Mouse (Mus musculus): ENCODE data around the gene Ms4a3. TPM values are rescaled to one million over a fixed set of nuclear protein-coding genes. Genes with fewer than 3 reads are reported as not detected.

Gene Ms4a3
- not detected in 2 replicates for polyA plus RNA-seq (2011; ENCODE audit: insufficient read length, low read depth, missing spikeins)

DNA sequence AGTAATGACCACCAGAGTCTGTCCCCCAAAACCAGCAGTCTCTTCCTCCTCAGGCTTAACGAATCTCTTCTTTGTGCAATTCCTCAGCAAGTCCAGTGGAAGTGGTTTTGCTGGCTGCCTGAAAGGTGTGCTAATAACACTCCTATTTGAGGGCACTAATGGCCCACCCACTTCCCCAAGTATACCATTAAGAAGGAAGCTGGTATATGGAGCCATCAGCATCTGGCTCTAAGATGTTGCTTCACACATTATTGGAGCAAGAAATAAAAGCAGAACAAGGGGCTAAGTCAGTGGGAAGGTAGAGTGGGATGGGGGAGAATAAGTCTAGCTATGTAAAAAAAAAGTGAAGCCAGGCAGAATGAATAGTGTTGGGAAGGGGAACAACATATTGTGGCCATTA lies at the start of gene Ms4a3:
TSS of gene Ms4a3 (minus strand) at position 120 of the 400 bp plus-strand sequence.
- Histone ChIP-seq H3K4me3 (ENCODE audit: insufficient read depth, low read length) (no peak within 1 kb of the TSS), H3K4me1 (ENCODE audit: control insufficient read depth, insufficient read depth, low read length) (no peaks in the 10 kb centered on the region), H3K27ac (ENCODE audit: insufficient read depth, low read length) (no peak within 1 kb of the TSS)
- TF ChIP-seq POLR2A (IDR thresholded peaks at IDR 0.05; ENCODE audit: low read depth, low read length) (no peak), CTCF (IDR thresholded peaks at IDR 0.05; ENCODE audit: borderline replicate concordance, insufficient read depth, low read length) (no peak)

DNA sequence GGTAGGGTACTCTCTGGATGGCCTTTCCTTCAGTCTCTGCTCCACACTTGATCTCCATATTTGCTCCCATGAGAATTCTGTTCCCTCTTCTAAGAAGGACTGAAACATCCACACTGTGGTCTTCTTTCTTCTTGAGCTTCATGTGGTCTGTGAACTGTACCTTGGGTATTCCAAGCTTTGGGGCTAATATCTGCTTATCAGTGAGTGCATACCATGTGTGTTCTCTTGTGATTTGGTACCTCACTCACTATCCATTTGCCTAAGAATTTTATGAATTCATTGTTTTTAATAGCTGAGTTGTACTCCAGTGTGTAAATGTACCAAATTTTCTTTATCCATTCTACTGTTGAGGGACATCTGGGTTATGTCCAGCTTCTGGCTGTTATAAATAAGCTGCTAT lies 20.9 kb upstream of the Ms4a3 start:
- TF ChIP-seq POLR2A (IDR thresholded peaks at IDR 0.05; ENCODE audit: low read depth, low read length) = no peak
- no peak for TF ChIP-seq CTCF (IDR thresholded peaks at IDR 0.05; ENCODE audit: borderline replicate concordance, insufficient read depth, low read length)
- H3K4me1 ChIP-seq (ENCODE audit: control insufficient read depth, insufficient read depth, low read length) = no peaks in the 10 kb centered on the region
- H3K27ac ChIP-seq (ENCODE audit: insufficient read depth, low read length) = no peak overlapping the region
- H3K4me3 ChIP-seq (ENCODE audit: insufficient read depth, low read length) = no peak overlapping the region

DNA sequence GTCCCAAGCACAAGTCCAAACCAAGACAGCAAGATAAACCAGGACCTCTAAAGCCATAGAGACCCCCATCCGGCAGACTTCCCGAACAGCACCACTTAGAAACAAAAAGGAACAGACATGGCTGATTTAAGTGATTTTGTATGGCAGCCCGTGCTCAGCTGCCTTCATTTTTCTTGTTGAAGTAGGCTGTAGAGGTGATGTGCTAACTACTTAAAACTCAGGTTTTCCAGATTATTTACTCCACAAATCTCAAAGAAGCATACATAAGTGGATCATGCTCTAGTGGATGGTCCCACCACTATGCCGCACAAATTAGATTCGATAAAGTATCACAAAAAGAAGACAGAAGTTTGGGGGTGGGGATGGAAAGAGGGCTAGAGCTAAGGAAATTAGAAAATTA lies 19.8 kb upstream of the Ms4a3 start, which contains the start of gene Oosp2:
TSS of gene Oosp2 (minus strand) at position 101 of the 400 bp plus-strand sequence.
- TF ChIP-seq POLR2A (IDR thresholded peaks at IDR 0.05; ENCODE audit: low read depth, low read length) (no peak), CTCF (IDR thresholded peaks at IDR 0.05; ENCODE audit: borderline replicate concordance, insufficient read depth, low read length) (no peak)
- H3K27ac ChIP-seq (ENCODE audit: insufficient read depth, low read length) = no peak within 1 kb of the TSS
- no peaks in the 10 kb centered on the region for H3K4me1 ChIP-seq (ENCODE audit: control insufficient read depth, insufficient read depth, low read length)
- H3K4me3 ChIP-seq (ENCODE audit: insufficient read depth, low read length) = no peak within 1 kb of the TSS

DNA sequence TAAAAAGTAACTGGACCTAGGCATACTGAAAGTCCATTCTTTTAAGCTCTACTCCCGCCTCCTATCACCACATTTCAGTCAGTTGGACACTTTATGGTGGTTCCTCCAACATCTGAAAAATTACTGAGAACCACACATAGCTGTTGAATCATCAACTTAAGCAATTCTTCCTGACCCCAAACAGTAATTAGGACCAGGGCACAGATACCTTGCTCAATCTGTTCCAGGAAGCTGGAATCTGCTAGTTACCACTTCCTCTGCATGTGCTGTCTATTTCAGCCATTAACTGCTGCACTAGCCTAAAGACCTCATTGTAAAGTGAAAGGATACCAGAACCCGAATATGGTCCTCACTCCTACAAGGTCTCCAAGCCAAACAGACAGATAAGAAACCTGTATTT lies 18.5 kb upstream of the Ms4a3 start:
- Histone ChIP-seq H3K4me3 (ENCODE audit: insufficient read depth, low read length) (no peak overlapping the region), H3K4me1 (ENCODE audit: control insufficient read depth, insufficient read depth, low read length) (no peaks in the 10 kb centered on the region), H3K27ac (ENCODE audit: insufficient read depth, low read length) (no peak overlapping the region)
- no peak for TF ChIP-seq CTCF (IDR thresholded peaks at IDR 0.05; ENCODE audit: borderline replicate concordance, insufficient read depth, low read length)
- TF ChIP-seq POLR2A (IDR thresholded peaks at IDR 0.05; ENCODE audit: low read depth, low read length) = no peak

DNA sequence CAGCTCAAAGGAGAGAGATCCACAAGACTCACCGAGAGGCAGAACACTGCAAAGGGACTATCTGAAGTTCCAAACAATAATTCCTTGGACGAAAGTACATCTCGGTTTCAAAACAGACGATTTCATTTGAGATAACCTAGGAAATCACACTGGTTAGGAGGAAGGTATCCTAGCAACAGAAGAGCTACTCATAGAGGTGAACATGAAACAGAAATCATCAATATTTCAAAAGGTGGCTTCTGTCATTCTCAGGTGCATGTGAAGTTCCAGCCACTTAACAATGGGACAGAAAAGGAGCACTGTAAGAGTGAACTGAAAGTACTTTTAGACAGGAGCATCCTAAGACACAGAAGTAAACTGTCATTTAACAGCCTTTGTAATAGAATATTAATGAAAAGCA lies 8.9 kb upstream of the Ms4a3 start:
- Histone ChIP-seq H3K4me3 (ENCODE audit: insufficient read depth, low read length) (no peak overlapping the region), H3K4me1 (ENCODE audit: control insufficient read depth, insufficient read depth, low read length) (no peaks in the 10 kb centered on the region), H3K27ac (ENCODE audit: insufficient read depth, low read length) (no peak overlapping the region)
- no peak for TF ChIP-seq POLR2A (IDR thresholded peaks at IDR 0.05; ENCODE audit: low read depth, low read length)
- no peak for TF ChIP-seq CTCF (IDR thresholded peaks at IDR 0.05; ENCODE audit: borderline replicate concordance, insufficient read depth, low read length)

DNA sequence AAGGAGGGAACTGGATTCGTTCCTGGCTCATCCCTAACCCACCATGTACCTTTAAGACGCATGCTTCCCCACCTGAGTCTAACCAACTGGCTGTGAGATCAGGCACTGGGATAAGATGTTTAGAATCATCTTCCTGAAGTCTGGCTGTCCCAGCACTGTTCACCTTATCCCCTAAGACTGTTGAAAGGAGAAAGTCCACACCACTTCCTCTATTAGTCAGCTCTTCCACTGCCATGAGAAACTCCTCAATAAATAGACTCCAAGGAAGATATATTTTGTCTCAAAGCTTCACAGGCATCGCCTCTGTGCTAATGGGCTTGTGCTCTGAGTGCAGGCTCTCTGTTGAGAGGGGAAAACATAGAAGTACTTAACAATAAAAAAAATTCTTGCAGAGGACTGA lies 5.5 kb upstream of the Ms4a3 start:
- Histone ChIP-seq H3K4me1 (ENCODE audit: control insufficient read depth, insufficient read depth, low read length) (no peaks in the 10 kb centered on the region), H3K27ac (ENCODE audit: insufficient read depth, low read length) (no peak overlapping the region), H3K4me3 (ENCODE audit: insufficient read depth, low read length) (no peak overlapping the region)
- TF ChIP-seq POLR2A (IDR thresholded peaks at IDR 0.05; ENCODE audit: low read depth, low read length) = no peak
- no peak for TF ChIP-seq CTCF (IDR thresholded peaks at IDR 0.05; ENCODE audit: borderline replicate concordance, insufficient read depth, low read length)

DNA sequence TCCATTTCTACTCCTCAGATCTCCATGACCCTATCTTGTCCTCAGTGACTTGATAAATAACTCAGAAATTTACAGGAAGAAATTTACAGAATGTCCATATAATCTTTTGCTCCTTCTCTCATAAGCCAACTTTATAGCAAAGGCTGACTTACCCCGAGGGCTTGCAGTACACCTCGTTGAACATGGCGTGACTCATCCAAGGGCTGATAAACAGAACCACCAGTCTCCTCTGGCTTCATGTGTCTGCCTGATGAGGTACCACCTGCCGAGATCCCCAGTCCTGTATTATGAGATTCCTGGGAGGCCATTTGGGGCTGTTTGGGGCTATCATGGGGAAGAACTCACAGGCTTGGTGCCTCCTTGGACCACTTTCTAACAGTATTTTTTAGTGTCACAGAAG lies 1.6 kb downstream of the Ms4a3 start:
- no peak for TF ChIP-seq POLR2A (IDR thresholded peaks at IDR 0.05; ENCODE audit: low read depth, low read length)
- TF ChIP-seq CTCF (IDR thresholded peaks at IDR 0.05; ENCODE audit: borderline replicate concordance, insufficient read depth, low read length) = no peak
- H3K4me1 ChIP-seq (ENCODE audit: control insufficient read depth, insufficient read depth, low read length) = no peaks in the 10 kb centered on the region
- no peak overlapping the region for H3K4me3 ChIP-seq (ENCODE audit: insufficient read depth, low read length)
- H3K27ac ChIP-seq (ENCODE audit: insufficient read depth, low read length) = no peak overlapping the region

DNA sequence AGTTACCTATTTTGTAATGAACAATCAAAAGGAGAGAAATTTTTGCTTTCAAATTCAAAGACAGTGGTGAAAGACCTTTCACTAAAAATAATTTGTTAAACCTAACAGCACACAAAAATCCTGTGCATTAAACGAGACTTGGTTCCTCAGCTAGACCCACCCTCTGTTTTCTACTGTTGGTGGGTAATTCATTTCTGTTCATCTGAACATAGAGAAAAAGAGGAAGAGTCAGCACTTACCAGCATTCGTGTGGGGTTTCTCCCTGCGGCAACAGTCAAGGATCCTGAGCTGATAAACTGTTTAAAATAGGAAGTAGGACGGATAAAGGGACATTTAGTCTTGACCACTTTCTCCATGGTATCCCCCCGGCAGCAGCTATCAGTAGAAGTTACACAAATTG lies 5.1 kb downstream of the Ms4a3 start:
- Histone ChIP-seq H3K4me3 (ENCODE audit: insufficient read depth, low read length) (no peak overlapping the region), H3K27ac (ENCODE audit: insufficient read depth, low read length) (no peak overlapping the region), H3K4me1 (ENCODE audit: control insufficient read depth, insufficient read depth, low read length) (no peaks in the 10 kb centered on the region)
- no peak for TF ChIP-seq CTCF (IDR thresholded peaks at IDR 0.05; ENCODE audit: borderline replicate concordance, insufficient read depth, low read length)
- no peak for TF ChIP-seq POLR2A (IDR thresholded peaks at IDR 0.05; ENCODE audit: low read depth, low read length)

DNA sequence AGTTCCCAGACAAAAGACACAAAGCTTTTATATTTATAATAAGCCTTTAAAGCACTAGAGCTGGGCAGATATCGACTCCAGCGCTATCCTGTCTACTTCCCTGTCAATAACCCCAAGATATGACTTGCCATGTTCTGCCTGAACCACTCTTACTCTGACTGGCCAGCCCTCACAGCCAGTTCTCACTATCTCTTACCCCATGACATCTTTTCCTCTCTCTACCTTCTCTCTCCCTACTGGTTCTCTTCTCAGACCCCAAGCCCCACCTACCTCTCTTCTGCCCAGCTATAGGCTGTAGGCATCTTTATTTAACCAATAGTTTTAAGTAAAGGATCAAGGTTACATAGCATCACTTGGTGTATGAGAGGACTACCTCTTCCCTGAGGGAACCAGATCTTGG lies 6.3 kb downstream of the Ms4a3 start:
- H3K27ac ChIP-seq (ENCODE audit: insufficient read depth, low read length) = no peak overlapping the region
- H3K4me1 ChIP-seq (ENCODE audit: control insufficient read depth, insufficient read depth, low read length) = no peaks in the 10 kb centered on the region
- H3K4me3 ChIP-seq (ENCODE audit: insufficient read depth, low read length) = no peak overlapping the region

DNA sequence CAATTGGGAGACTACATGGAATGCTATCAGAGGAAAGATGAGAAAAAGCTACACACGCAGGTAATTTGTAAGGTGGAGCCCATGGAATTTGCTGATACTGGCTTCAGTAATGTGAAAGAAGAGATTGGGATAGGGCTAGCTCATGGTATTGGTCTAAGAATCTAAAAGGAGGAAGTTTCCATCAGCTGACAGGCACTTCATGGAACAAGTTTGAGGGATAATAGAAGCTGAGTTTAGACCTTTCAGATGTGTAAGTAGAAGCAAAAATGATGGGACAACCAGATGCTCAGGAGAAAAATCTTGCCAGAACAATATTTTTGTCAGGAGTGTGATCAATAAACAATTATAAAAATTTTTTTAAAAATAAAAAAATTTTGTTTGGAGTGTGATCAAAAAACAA lies 6.9 kb downstream of the Ms4a3 start:
- TF ChIP-seq CTCF (IDR thresholded peaks at IDR 0.05; ENCODE audit: borderline replicate concordance, insufficient read depth, low read length) = no peak
- TF ChIP-seq POLR2A (IDR thresholded peaks at IDR 0.05; ENCODE audit: low read depth, low read length) = no peak
- H3K4me3 ChIP-seq (ENCODE audit: insufficient read depth, low read length) = no peak overlapping the region
- H3K27ac ChIP-seq (ENCODE audit: insufficient read depth, low read length) = no peak overlapping the region
- H3K4me1 ChIP-seq (ENCODE audit: control insufficient read depth, insufficient read depth, low read length) = no peaks in the 10 kb centered on the region

More for the DNA sequence above, 6.3 kb downstream of the Ms4a3 start:
- TF ChIP-seq CTCF (IDR thresholded peaks at IDR 0.05; ENCODE audit: borderline replicate concordance, insufficient read depth, low read length) (no peak), POLR2A (IDR thresholded peaks at IDR 0.05; ENCODE audit: low read depth, low read length) (no peak)

DNA sequence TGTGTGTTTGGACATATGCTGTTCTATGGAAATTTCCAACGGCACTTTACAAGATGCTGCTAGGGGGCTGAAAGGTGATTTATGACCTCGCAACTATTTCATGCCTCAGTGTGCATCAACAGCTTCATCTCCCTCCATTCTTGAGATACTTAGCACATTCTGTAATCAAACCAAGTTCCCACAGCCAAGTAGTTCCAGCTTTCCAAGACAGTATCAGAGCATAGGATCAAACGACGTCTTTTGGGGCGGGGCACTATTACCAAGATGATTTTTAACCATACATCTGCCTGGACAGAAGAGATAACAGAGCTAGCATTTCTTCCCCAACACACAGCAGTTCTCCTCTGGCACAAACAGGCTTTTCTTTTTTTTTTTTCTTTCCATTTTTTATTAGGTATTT lies 15.4 kb downstream of the Ms4a3 start:
- Histone ChIP-seq H3K4me3 (ENCODE audit: insufficient read depth, low read length) (no peak overlapping the region), H3K27ac (ENCODE audit: insufficient read depth, low read length) (no peak overlapping the region), H3K4me1 (ENCODE audit: control insufficient read depth, insufficient read depth, low read length) (no peaks in the 10 kb centered on the region)
- no peak for TF ChIP-seq CTCF (IDR thresholded peaks at IDR 0.05; ENCODE audit: borderline replicate concordance, insufficient read depth, low read length)
- no peak for TF ChIP-seq POLR2A (IDR thresholded peaks at IDR 0.05; ENCODE audit: low read depth, low read length)
